Mouse (Mus musculus) kidney, postnatal 4 days (tissue): Measurements from ENCODE around the gene Ndufs8.
"Not testable (repeated sequence)": the region's sequence is repeated elsewhere in the genome, so short reads cannot be mapped to it uniquely, and the experiment has no call there.

Source experiments
- DNase-seq, 2 experiments: peaks; one replicate each; pipeline ENCODE4 v3.0.0; 2021; ENCODE audit warnings: mixed read lengths in 2 of 2

Gene Ndufs8

GRCm38 (mm10) chr19:3912337-3913204 is at the start of gene Ndufs8:
TSS of gene Ndufs8 (minus strand) at chr19:3912774.
- DNase-seq = peak; percentile 88 to 94

DNA sequence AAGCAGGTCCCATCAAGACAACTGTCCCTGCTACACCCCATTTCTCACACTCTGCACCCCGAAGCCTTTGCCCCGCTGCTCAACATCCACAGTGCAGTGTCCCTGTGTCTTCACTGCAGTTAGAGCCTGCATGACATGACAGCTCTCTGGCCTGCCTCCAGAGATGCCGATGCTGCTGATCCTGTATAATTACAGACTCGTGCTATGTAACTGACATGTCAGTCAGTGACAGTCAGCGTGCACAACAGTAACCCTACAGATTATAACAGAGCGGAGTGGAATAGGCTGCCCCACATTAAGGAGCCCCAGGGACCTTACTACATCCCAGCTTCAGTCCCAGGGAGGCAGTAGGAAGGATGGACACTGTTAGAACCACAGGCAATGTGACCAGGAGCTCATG is 49.2 kb upstream of the Ndufs8 start:
- DNase-seq = not testable (repeated sequence)

- no peak for DNase-seq
These were observed 47.6 kb upstream of the Ndufs8 start for GRCm38 (mm10) chr19:3960211-3960610.

GRCm38 (mm10) chr19:3959030-3959429 is 46.5 kb upstream of the Ndufs8 start:
- no peak for DNase-seq

GRCm38 (mm10) chr19:3958470-3958869 is 45.9 kb upstream of the Ndufs8 start, which contains the start of gene Aldh3b3:
TSS of gene Aldh3b3 (plus strand) at chr19:3958645.
- DNase-seq = no peak

DNA sequence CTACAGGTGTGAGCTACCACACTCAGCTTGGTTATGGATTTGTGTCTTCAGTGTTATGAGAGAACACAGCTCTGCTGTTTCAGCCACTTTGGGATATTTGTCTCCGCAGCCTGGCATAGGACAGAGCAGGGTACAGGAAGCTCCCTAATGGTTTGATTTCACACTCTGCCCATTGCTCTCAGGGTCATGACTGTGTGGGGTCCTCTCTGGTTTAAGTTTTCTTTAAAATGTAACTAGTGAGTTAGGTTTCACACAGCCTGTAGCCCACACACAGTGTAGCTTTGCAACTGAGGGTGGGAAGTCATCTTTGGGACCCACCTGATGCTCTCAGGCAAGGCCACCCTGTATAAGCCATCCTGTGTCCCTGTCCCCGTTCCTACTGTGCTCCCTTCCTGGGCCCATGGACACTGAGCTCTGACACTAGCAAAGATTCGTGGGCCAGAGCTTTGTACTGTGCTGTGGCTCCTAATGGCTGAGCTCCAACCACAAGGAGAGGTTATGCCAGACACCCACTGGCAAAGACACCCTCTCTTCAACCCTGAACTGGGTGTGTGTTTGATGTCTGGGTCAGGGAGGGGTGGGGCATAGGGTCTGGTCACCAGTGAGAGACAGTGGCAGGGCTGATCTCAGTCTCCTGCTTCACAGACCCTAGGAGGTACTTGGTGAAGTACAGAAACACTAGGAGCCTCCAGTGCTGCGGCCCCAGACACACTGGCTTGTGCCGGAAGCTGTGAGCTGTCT is 44.9 kb upstream of the Ndufs8 start:
- not testable (repeated sequence) for DNase-seq

- no peak for DNase-seq
These were observed 43.2 kb upstream of the Ndufs8 start for GRCm38 (mm10) chr19:3955804-3956203.

DNA sequence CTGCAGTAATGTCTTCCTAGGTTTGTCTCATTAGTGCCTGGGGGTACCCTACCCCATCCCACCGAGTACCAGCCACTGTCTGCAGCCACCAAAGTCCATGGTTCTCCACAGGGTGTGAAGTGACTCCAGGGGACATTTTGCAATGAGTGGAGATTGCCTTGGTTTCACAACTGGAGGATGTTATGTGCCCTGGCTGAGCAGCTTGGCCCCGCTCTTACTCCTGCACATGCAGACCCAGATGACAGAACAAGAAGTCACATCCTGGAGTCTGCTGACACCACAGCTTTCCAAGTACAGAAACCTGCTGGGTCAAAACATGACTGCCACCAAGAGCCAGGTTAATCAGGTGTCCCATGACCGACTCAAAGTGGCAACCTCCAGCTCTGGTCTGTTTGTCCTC is 42.5 kb upstream of the Ndufs8 start:
- DNase-seq = no peak

- no peak for DNase-seq
These were observed 39.5 kb upstream of the Ndufs8 start for GRCm38 (mm10) chr19:3952099-3952498.

DNA sequence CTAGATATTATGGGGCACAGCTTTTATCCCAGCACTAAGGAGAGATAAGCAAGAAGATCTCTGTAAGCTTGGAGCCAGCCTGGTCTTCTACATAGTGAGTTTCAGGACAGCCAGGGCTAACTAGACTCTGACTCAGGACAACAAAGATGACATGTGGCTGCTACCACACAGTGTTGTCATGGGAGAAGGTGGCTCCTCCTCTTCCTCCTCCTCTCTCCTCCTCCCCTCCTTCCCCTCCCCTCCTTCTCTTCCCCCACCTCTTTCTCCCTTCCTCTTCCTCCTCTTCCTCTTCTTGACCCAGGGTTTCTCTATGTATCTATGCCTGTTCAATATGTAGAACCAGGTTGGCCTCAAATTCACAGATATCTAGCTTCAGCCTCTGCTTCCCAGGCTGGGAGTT is 38.9 kb upstream of the Ndufs8 start:
- DNase-seq = no peak

DNA sequence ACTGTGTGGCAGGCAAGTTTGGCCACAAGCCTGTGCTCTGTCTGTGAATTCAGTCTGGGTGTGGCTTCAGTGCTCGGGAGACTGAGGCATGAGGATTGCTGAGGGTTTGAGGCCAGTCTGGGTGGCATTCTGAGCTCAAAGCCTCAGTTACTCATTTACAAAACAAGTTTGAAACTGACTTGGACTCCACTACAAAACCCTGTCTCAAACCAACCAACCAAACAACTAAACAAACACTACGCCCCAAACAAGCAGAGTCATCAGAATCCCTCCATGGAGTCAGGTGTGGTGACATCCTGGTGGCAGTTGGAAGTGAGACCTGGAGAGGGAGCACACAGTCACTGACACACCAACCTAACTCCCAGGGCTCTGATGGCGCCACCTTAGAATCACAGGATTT is 37.8 kb upstream of the Ndufs8 start:
- no peak for DNase-seq

GRCm38 (mm10) chr19:3948546-3948945 is 36.0 kb upstream of the Ndufs8 start:
- DNase-seq = no peak

- DNase-seq = no peak
These were observed 35.2 kb upstream of the Ndufs8 start for GRCm38 (mm10) chr19:3947813-3948212.

GRCm38 (mm10) chr19:3946715-3947114 is 34.1 kb upstream of the Ndufs8 start:
- DNase-seq = peak; percentile 79 to 84

- peak; percentile 62 to 71 for DNase-seq
These were observed 33.4 kb upstream of the Ndufs8 start for GRCm38 (mm10) chr19:3945872-3946564.

DNA sequence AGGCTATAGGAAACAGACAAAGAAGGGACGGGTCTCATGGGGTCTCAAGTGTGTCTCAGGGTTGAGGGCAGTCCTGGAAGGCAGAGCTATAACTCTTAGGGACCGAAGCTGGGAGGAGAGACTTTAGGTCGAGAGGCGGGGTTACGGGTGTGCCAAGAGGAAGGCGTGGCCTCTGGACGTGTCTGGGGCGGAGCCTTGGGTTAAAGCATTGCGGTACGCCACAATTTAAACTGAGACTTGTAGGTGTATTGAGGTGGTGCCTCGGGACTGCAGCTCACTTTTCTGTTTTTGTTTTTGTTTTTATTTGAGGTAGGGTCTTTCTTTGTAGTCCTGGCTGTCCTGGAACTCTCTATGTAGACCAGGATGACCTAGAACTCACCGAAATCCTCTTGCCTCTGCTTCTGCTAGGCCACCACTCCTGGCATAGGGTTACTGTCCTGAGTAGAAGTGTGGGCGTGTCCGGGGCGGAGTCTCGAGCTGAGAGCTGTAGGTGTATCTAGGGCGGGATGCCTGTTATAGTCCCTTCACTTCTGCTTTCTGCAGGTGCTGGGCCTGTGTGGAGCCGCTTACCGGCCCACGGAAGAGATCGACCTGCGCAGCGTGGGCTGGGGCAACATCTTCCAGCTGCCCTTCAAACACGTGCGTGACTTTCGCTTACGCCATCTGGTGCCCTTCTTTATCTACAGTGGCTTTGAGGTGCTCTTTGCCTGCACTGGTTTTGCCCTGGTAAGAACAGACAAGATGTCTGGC is 30.6 kb upstream of the Ndufs8 start:
- DNase-seq = peak; percentile 57 to 66

GRCm38 (mm10) chr19:3942315-3942714 is 29.7 kb upstream of the Ndufs8 start:
- DNase-seq = no peak

DNA sequence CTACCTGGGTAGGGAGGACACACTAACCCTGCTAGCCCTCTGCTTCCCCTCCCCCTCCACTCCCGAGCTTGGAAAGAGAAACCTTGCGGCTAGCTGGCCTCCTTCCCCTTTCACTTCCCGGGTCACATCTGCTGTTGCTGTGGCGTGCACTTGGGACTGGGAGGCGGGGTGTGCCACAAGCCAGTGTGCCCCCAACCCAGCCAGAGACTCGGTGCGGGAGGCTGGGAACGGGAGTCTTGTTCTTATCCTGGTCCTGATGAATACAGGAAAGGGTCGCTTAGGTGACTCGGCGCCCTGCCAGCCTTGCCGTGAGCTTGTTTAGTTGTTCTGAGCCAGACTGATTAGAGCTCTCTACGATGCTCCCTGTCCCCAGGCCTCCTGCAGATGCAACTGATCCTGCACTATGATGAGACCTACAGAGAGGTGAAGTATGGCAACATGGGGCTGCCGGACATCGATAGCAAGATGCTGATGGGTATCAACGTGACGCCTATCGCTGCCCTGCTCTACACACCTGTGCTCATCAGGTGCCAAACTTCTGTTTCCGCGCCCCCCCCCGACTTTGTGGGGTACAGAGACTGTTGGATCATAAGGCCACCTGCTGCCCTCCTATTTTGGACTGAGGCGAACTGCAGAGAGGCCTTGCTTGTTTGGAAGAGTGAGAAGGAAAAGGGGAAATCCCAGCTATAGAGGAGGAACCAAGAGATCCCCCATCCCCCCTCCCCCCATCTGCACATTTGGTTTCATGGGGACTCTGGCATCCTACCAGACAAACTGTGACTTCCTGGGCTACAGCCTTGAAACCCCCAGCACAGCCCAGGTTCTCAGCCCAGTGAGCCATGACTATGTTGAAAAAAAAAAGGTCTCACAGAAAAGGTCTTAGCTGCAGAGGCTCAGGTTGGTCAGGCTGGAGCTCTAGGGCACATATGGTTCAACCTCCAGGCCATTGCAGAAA is 23.6 kb upstream of the Ndufs8 start:
- DNase-seq = peak; percentile 69 to 78

GRCm38 (mm10) chr19:3935032-3935895 is 22.7 kb upstream of the Ndufs8 start, which contains the start of gene Unc93b1:
TSS of gene Unc93b1 (plus strand) at chr19:3935186.
- peak; percentile 73 to 84 for DNase-seq

GRCm38 (mm10) chr19:3931716-3932115 is 19.1 kb upstream of the Ndufs8 start:
- DNase-seq = no peak
